In the genomic region with DNA sequence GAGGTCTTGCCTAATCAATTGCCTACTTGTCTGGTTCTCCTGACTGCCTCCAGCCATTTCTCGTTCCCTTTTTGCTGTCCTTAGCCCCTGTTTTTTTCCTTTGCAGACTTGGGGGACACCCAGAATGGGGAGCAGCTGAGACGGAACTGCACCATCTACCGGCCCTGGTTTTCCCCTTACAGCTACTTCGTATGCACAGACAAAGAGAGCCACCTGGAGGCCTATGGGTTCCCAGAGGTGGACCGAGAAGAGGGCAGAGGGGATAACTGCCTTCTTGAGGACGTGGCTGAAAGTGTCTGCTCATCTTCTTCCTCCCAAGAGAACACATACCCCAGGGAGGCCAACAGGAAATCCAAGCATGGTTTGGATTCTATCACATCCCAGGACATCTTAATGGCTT, we compare ENCODE assay signal across 28 mouse cellular contexts. TPM values are rescaled to one million over a fixed set of nuclear protein-coding genes. Genes with fewer than 3 reads are reported as not detected.
DNase-seq lines count a peak whose midpoint lies in the region; TF ChIP-seq lines count a peak whose summit lies in the region.
"Had no signal": no experiment of that assay in that cellular context is flagged by ENCODE, and none has a peak within 500 bp of the region (broad histone marks: within the 10 kb centered on the region; RNA-seq: fewer than 3 reads in every experiment).

No protein-coding gene starts in this region.

- no peaks in the 10 kb centered on the region for H3K36me3 ChIP-seq in testis, adult 2 months (ENCODE audit: control insufficient read depth, insufficient read depth, low read length)
- no peaks in the 10 kb centered on the region for H3K36me3 ChIP-seq in CH12.LX (replicated peaks in 1 of 2; ENCODE audit: control insufficient read depth in 1 of 2, insufficient read depth in 1 of 2, low read length in 1 of 2)
- H3K36me3 ChIP-seq in small intestine, adult 2 months (ENCODE audit: control insufficient read depth, insufficient read depth, low read length), result no peaks in the 10 kb centered on the region
- H3K36me3 ChIP-seq: G1E had no signal

- peak overlapping the region; percentile 78 for H3K4me3 ChIP-seq in testis, adult 2 months (ENCODE audit: control insufficient read depth, low read depth, low read length)
- H3K4me3 ChIP-seq in CH12.LX (replicated peaks in 1 of 3; ENCODE audit: low read depth in 2 of 3, low read length in 2 of 3, poor library complexity in 1 of 3), result no peak overlapping the region
- H3K4me3 ChIP-seq in small intestine, adult 2 months (ENCODE audit: low read depth, low read length), result no peak overlapping the region

- 79% methylated on average over 6 of the region's 6 CpGs for WGBS in small intestine, adult 2 months

- no peaks in the 10 kb centered on the region for H3K4me1 ChIP-seq in testis, adult 2 months (ENCODE audit: control insufficient read depth, insufficient read depth, low read length)
- peaks cover 0 to 10% of the 10 kb centered on the region in 2 experiments; a peak in 2 of 4 replicates for H3K4me1 ChIP-seq in CH12.LX (ENCODE audit: control insufficient read depth in 1 of 2, insufficient read depth in 2 of 2)
- no peaks in the 10 kb centered on the region for H3K4me1 ChIP-seq in small intestine, adult 2 months (ENCODE audit: control insufficient read depth, insufficient read depth, insufficient read length, low read length)

- peak; percentile 74 for DNase-seq in heart, adult 11 months
- DNase-seq in heart, adult 9 months (ENCODE audit: low spot score in 2 of 2), result no peak
- DNase-seq in testis, postnatal 14 days (ENCODE audit: low spot score), result no peak
- peak; percentile 31 for DNase-seq in CH12.LX (ENCODE audit: extremely low read depth)
- no peak for DNase-seq in kidney, adult 18-20 months
- no peak for DNase-seq in frontal cortex, postnatal 25 days (ENCODE audit: low spot score in 2 of 2)
- DNase-seq: adrenal gland, adult 2 months; adrenal gland, adult 8-10 months; adrenal gland, postnatal 10 days; adrenal gland, postnatal 14 days; adrenal gland, postnatal 25 days; adrenal gland, postnatal 36 days; B cell, adult 2 months; cerebellum, adult 11 months; cerebellum, adult 11-12 months; cerebellum, adult 18-20 months had no signal

- no peak for TF ChIP-seq CTCF in testis, adult 2 months (IDR thresholded peaks at IDR 0.05; ENCODE audit: control insufficient read depth, insufficient read depth, insufficient replicate concordance, low read depth, low read length)
- TF ChIP-seq CTCF in CH12.LX (conservative IDR thresholded peaks at IDR 0.05 in 1 of 2, IDR thresholded peaks at IDR 0.05 in 1 of 2; ENCODE audit: low read depth in 2 of 2, low read length in 2 of 2), result peak in 1 of 2 experiments; percentile 89; a peak in 2 of 4 replicates
- TF ChIP-seq CTCF in small intestine, adult 2 months (IDR thresholded peaks at IDR 0.05; ENCODE audit: extremely low read depth, insufficient read length, insufficient replicate concordance, low read depth, low read length), result peak; percentile 18; the same call in 1 of the 2 replicates

- H3K27me3 ChIP-seq in testis, adult 2 months (ENCODE audit: control insufficient read depth, insufficient read depth, low read length), result no peaks in the 10 kb centered on the region
- no peaks in the 10 kb centered on the region for H3K27me3 ChIP-seq in CH12.LX (replicated peaks)
- H3K27me3 ChIP-seq in small intestine, adult 2 months (ENCODE audit: control insufficient read depth, insufficient read depth, low read length), result no peaks in the 10 kb centered on the region
- H3K27me3 ChIP-seq: Patski had no signal

- dilution Hi-C loops in CH12.LX (cut with MboI; ENCODE audit: extremely low pct_ligation_motif_present, extremely low pct_unique_long_range_greater_than_20kb, low sequenced_read_pairs), result no loop called here

- H3K9me3 ChIP-seq in CH12.LX (replicated peaks; ENCODE audit: low read length), result no peaks in the 10 kb centered on the region
- H3K9me3 ChIP-seq: G1E had no signal

- in situ Hi-C loops in CH12.LX (cut with MboI; ENCODE audit: low pct_ligation_motif_present, low pct_unique_long_range_greater_than_20kb, low sequenced_read_pairs), result loop anchor here (25.0 kb wide), 1 partner anchor 301 kb away; no protein-coding TSS in a partner anchor

- peak overlapping the region; percentile 47; the same call in 1 of the 2 replicates for H3K4me2 ChIP-seq in CH12.LX (ENCODE audit: insufficient read depth, low read depth, poor library complexity, severe bottlenecking)

- H3K9ac ChIP-seq in CH12.LX (ENCODE audit: insufficient read depth, low read depth), result no peak overlapping the region

- no peak for TF ChIP-seq POLR2A in testis, adult 2 months (IDR thresholded peaks at IDR 0.05; ENCODE audit: control insufficient read depth, low read depth, low read length)
- TF ChIP-seq POLR2A in CH12.LX (IDR thresholded peaks at IDR 0.05; ENCODE audit: low read depth, low read length), result no peak
- no peak for TF ChIP-seq POLR2A in small intestine, adult 2 months (IDR thresholded peaks at IDR 0.05; ENCODE audit: low read depth, low read length)

- no peaks in the 10 kb centered on the region for H3K79me2 ChIP-seq in CH12.LX (replicated peaks; ENCODE audit: control insufficient read depth, extremely low read depth, insufficient read depth, poor library complexity, severe bottlenecking)

- peak; percentile 73 for TF ChIP-seq RAD21 in CH12.LX (IDR thresholded peaks at IDR 0.05; ENCODE audit: low read depth, low read length)

- no peak for TF ChIP-seq EP300 in CH12.LX (IDR thresholded peaks at IDR 0.05; ENCODE audit: low read length)

- no peak overlapping the region for H3K27ac ChIP-seq in testis, adult 2 months (ENCODE audit: control insufficient read depth, insufficient read depth, low read depth, low read length)
- no peak overlapping the region for H3K27ac ChIP-seq in CH12.LX (ENCODE audit: insufficient read depth, low read depth)
- H3K27ac ChIP-seq in small intestine, adult 2 months (ENCODE audit: insufficient read depth, low read depth, low read length), result no peak overlapping the region

TF ChIP-seq in CH12.LX, 34 proteins besides CTCF, POLR2A, EP300 and RAD21:
- no peak for TF ChIP-seq BHLHE40 (IDR thresholded peaks at IDR 0.05; ENCODE audit: low read depth, low read length)
- no peak for TF ChIP-seq RCOR1 (conservative IDR thresholded peaks at IDR 0.05; ENCODE audit: low read depth, low read length)
- TF ChIP-seq SMC3 (IDR thresholded peaks at IDR 0.05; ENCODE audit: low read depth, low read length), result peak; percentile 80
- 0 out of 2 replicates have a peak, but pooled peaks have one; percentile 6 for TF ChIP-seq ELF1 (IDR thresholded peaks at IDR 0.05; ENCODE audit: low read depth, low read length)
- TF ChIP-seq JUND (conservative IDR thresholded peaks at IDR 0.05; ENCODE audit: low read depth, low read length), result no peak
- 0 out of 2 replicates have a peak, but pooled peaks have one; percentile 19 for TF ChIP-seq NELFE (IDR thresholded peaks at IDR 0.05; ENCODE audit: low read depth, low read length)
- TF ChIP-seq E2F4 (IDR thresholded peaks at IDR 0.05; ENCODE audit: insufficient replicate concordance, low read depth, low read length), result no peak
- no peak; the same call in 1 of the 2 replicates for TF ChIP-seq MEF2A (IDR thresholded peaks at IDR 0.05; ENCODE audit: borderline replicate concordance, low read depth, low read length)
- TF ChIP-seq ZC3H11A (IDR thresholded peaks at IDR 0.05; ENCODE audit: low read depth, low read length), result 0 out of 2 replicates have a peak, but pooled peaks have one; percentile 1
- no peak for TF ChIP-seq CHD2 (IDR thresholded peaks at IDR 0.05; ENCODE audit: low read length)

RNA-seq across cellular contexts. Expression of a gene that starts 2.8 kb away (rescaled TPM):
- 881 and 963 TPM in 2 replicates for polyA plus RNA-seq in testis, adult 2 months (2012; rRNA removed)
- total RNA-seq in CH12.LX (2012; rRNA removed), result not detected in 2 replicates
- not detected in 2 replicates for total RNA-seq in CH12.LX (2014; rRNA removed)
- polyA plus RNA-seq in CH12.LX (2012; ENCODE audit: insufficient read length, low read depth), result not detected in 2 replicates
- polyA plus RNA-seq in small intestine, adult 2 months (2012; rRNA removed), result not detected in 2 replicates
- total RNA-seq: adrenal gland, adult 18-20 months; adrenal gland, adult 2 months; adrenal gland, adult 8-10 months; adrenal gland, postnatal 10 days; adrenal gland, postnatal 14 days; adrenal gland, postnatal 25 days; adrenal gland, postnatal 36 days; adrenal gland, postnatal 4 days; ES-E14; G1E; MEL had no signal
- polyA plus RNA-seq: activated CD4-positive, CD25-positive, alpha-beta regulatory T cell, adult 4 months; adrenal gland, adult 2 months; brain, embryonic 14.5 days; C2C12; CD4-positive, CD25-positive, alpha-beta regulatory T cell, adult 4 months; G1E had no signal

RNA-seq across cellular contexts. Expression of a gene that starts 5.3 kb away (rescaled TPM):
- 1.5 and 2.6 TPM in 2 replicates for polyA plus RNA-seq in testis, adult 2 months (2012; rRNA removed)
- total RNA-seq in CH12.LX (2012; rRNA removed), result 0.04 TPM in 1 of 2 replicates, not detected in the other
- not detected in 2 replicates for total RNA-seq in CH12.LX (2014; rRNA removed)
- not detected in 2 replicates for polyA plus RNA-seq in CH12.LX (2012; ENCODE audit: insufficient read length, low read depth)
- 1.8 and 17.6 TPM in 2 replicates for polyA plus RNA-seq in small intestine, adult 2 months (2012; rRNA removed)
- polyA plus RNA-seq: activated CD4-positive, CD25-positive, alpha-beta regulatory T cell, adult 4 months; CD4-positive, CD25-positive, alpha-beta regulatory T cell, adult 4 months had no signal

RNA-seq across cellular contexts. Expression of a gene that starts 34.3 kb away (rescaled TPM):
- 0.05 and 0.06 TPM in 2 replicates for polyA plus RNA-seq in testis, adult 2 months (2012; rRNA removed)
- total RNA-seq in CH12.LX (2012; rRNA removed) (1.9 and 2.6 TPM in 2 replicates), CH12.LX (2014; rRNA removed) (9.7 and 11.5 TPM in 2 replicates)
- polyA plus RNA-seq in CH12.LX (2012; ENCODE audit: insufficient read length, low read depth), result 13.7 and 13.9 TPM in 2 replicates
- polyA plus RNA-seq in small intestine, adult 2 months (2012; rRNA removed), result 0.28 and 0.60 TPM in 2 replicates
- total RNA-seq: adrenal gland, postnatal 14 days; MEL had no signal
- polyA plus RNA-seq: CD4-positive, CD25-positive, alpha-beta regulatory T cell, adult 4 months; G1E had no signal

Comparison
In these comparisons a context has a peak if more than half of its experiments do, and no peak if none do; other contexts are left out.
1. DNase-seq: peak in heart, adult 11 months (single experiment) and CH12.LX (single experiment); none in heart, adult 9 months (0 of 2), testis, postnatal 14 days (single experiment), kidney, adult 18-20 months (single experiment) and frontal cortex, postnatal 25 days (0 of 2).
2. RNA of a gene that starts 2.8 kb away (polyA plus RNA-seq): 881 to 963 TPM in testis, adult 2 months; not detected in CH12.LX and not detected in small intestine, adult 2 months; every median in the first group is over 100 times any median in the second.